Comparison of ENCODE assay signal across 22 mouse cellular contexts in genomic region chr5:110627351-110627750, GRCm38 (mm10). TPM values are rescaled to one million over a fixed set of nuclear protein-coding genes. Genes with fewer than 3 reads are reported as not detected.
DNase-seq lines count a peak whose midpoint lies in the region; ATAC-seq and TF ChIP-seq lines count a peak whose summit lies in the region.
"Had no signal": no experiment of that assay in that cellular context is flagged by ENCODE, and none has a peak within 500 bp of the region (broad histone marks: within the 10 kb centered on the region; RNA-seq: fewer than 3 reads in every experiment).

No protein-coding gene starts in this region.

- no peak overlapping the region for H3K27ac ChIP-seq in layer of hippocampus, adult 2 months
- no peak overlapping the region for H3K27ac ChIP-seq in midbrain, embryonic 14.5 days (replicated peaks; ENCODE audit: low read depth, low read length)
- no peak overlapping the region for H3K27ac ChIP-seq in midbrain, embryonic 13.5 days
- H3K27ac ChIP-seq: embryonic facial prominence, embryonic 10.5 days; embryonic facial prominence, embryonic 12.5 days; forebrain, embryonic 12.5 days had no signal

- ATAC-seq in midbrain, embryonic 14.5 days (ENCODE audit: low FRiP score, low TSS enrichment) = no peak
- ATAC-seq in midbrain, embryonic 13.5 days = no peak
- ATAC-seq in erythroblast, adult 5-6 weeks (replicated peaks; ENCODE audit: low FRiP score, poor library complexity, severe bottlenecking) = no peak
- ATAC-seq: activated CD4-positive, CD25-positive, alpha-beta regulatory T cell, adult 4 months; forebrain, embryonic 14.5 days; forebrain, embryonic 16.5 days; Patski had no signal

- H3K9ac ChIP-seq in midbrain, embryonic 14.5 days (replicated peaks; ENCODE audit: low read length) = no peak overlapping the region
- no peak overlapping the region for H3K9ac ChIP-seq in midbrain, embryonic 13.5 days (replicated peaks)
- H3K9ac ChIP-seq: embryonic facial prominence, embryonic 12.5 days; forebrain, embryonic 12.5 days had no signal

- 79% methylated on average over 10 of the region's 10 CpGs for WGBS in midbrain, embryonic 14.5 days
- WGBS in midbrain, embryonic 13.5 days = 80% methylated on average over 10 of the region's 10 CpGs

- H3K27me3 ChIP-seq in midbrain, embryonic 14.5 days (ENCODE audit: control insufficient read depth, insufficient read depth, low read length) = no peaks in the 10 kb centered on the region
- H3K27me3 ChIP-seq in midbrain, embryonic 13.5 days = no peaks in the 10 kb centered on the region
- H3K27me3 ChIP-seq: embryonic facial prominence, embryonic 12.5 days had no signal

- H3K4me3 ChIP-seq in layer of hippocampus, adult 2 months = no peak overlapping the region
- H3K4me3 ChIP-seq in midbrain, embryonic 14.5 days (replicated peaks; ENCODE audit: low read depth, low read length) = no peak overlapping the region
- H3K4me3 ChIP-seq in midbrain, embryonic 13.5 days (replicated peaks) = no peak overlapping the region
- H3K4me3 ChIP-seq: embryonic facial prominence, embryonic 12.5 days; erythroblast, embryonic 14.5 days; forebrain, embryonic 10.5 days; forebrain, embryonic 12.5 days had no signal

- DNase-seq in layer of hippocampus, adult 2 months (ENCODE audit: low spot score in 2 of 2) = peak; percentile 33 to 36
- no peak for DNase-seq in layer of hippocampus, postnatal 36 days
- DNase-seq in midbrain, embryonic 14.5 days = peak; percentile 12
- peak; percentile 26 for DNase-seq in brain, adult 2 months (ENCODE audit: low read depth, low spot score)
- no peak for DNase-seq in gastrocnemius, postnatal 36 days
- DNase-seq: adrenal gland, adult 8-10 months; adrenal gland, postnatal 14 days; adrenal gland, postnatal 36 days; cerebellum, adult 11-12 months; cerebellum, adult 9-10 months; cerebellum, postnatal 10 days had no signal

- no peaks in the 10 kb centered on the region for H3K36me3 ChIP-seq in midbrain, embryonic 14.5 days (ENCODE audit: control insufficient read depth, insufficient read depth, low read length)
- no peaks in the 10 kb centered on the region for H3K36me3 ChIP-seq in midbrain, embryonic 13.5 days
- H3K36me3 ChIP-seq: embryonic facial prominence, embryonic 10.5 days; embryonic facial prominence, embryonic 12.5 days; forebrain, embryonic 10.5 days; forebrain, embryonic 12.5 days had no signal

- H3K9me3 ChIP-seq in midbrain, embryonic 14.5 days (ENCODE audit: control insufficient read depth, low read length) = no peaks in the 10 kb centered on the region
- no peaks in the 10 kb centered on the region for H3K9me3 ChIP-seq in midbrain, embryonic 13.5 days
- H3K9me3 ChIP-seq: embryonic facial prominence, embryonic 10.5 days; embryonic facial prominence, embryonic 12.5 days; forebrain, embryonic 10.5 days; forebrain, embryonic 12.5 days had no signal

- TF ChIP-seq CTCF in layer of hippocampus, adult 2 months (conservative IDR thresholded peaks at IDR 0.05) = 0 out of 2 replicates have a peak, but pooled peaks have one; percentile 9

- intact Hi-C loops in gastrocnemius, postnatal 36 days (cut with DNase I) = no loop called here

- H3K4me2 ChIP-seq in midbrain, embryonic 14.5 days (ENCODE audit: low read length) = no peak overlapping the region
- H3K4me2 ChIP-seq in midbrain, embryonic 13.5 days (replicated peaks) = no peak overlapping the region
- H3K4me2 ChIP-seq: forebrain, embryonic 12.5 days had no signal

- H3K4me1 ChIP-seq in midbrain, embryonic 14.5 days (ENCODE audit: control insufficient read depth, insufficient read depth, low read length) = no peaks in the 10 kb centered on the region
- H3K4me1 ChIP-seq in midbrain, embryonic 13.5 days (replicated peaks) = 0 out of 2 replicates have a peak, but pooled peaks cover 6% of the 10 kb centered on the region

RNA-seq across cellular contexts. Expression of gene Noc4l, which starts 25.9 kb away (rescaled TPM):
- total RNA-seq in layer of hippocampus, adult 2 months (2021) = 10 to 100 TPM; 23.4 to 23.8 TPM
- 10 to 100 TPM; 20.0 to 24.7 TPM for total RNA-seq in layer of hippocampus, postnatal 36 days (2021)
- polyA plus RNA-seq in midbrain, embryonic 14.5 days (2014; fragmentation: Nextera tagmentation; extraction: Ambion mirVana) = 38.1 and 41.3 TPM in 2 replicates
- polyA plus RNA-seq in midbrain, embryonic 13.5 days (2015; fragmentation: Nextera tagmentation; extraction: Ambion mirVana) = 42.6 and 43.2 TPM in 2 replicates
- total RNA-seq in erythroblast, adult 5-6 weeks (2015; ENCODE audit: low replicate concordance) = 9.4 and 25.7 TPM in 2 replicates
- total RNA-seq in erythroblast, adult 5-6 weeks (2017; ENCODE audit: low replicate concordance) = 9.5 and 11.4 TPM in 2 replicates
- 10 to 100 TPM; 13.0 to 14.4 TPM for total RNA-seq in gastrocnemius, postnatal 36 days (2021)

RNA-seq across cellular contexts. Expression of gene Ddx51, which starts 25.9 kb away (rescaled TPM):
- 10 to 100 TPM; 31.2 to 35.0 TPM for total RNA-seq in layer of hippocampus, adult 2 months (2021)
- 10 to 100 TPM; 26.0 to 28.8 TPM for total RNA-seq in layer of hippocampus, postnatal 36 days (2021)
- polyA plus RNA-seq in midbrain, embryonic 14.5 days (2014; fragmentation: Nextera tagmentation; extraction: Ambion mirVana) = 16.2 and 21.7 TPM in 2 replicates
- 16.4 and 19.8 TPM in 2 replicates for polyA plus RNA-seq in midbrain, embryonic 13.5 days (2015; fragmentation: Nextera tagmentation; extraction: Ambion mirVana)
- total RNA-seq in erythroblast, adult 5-6 weeks (2015; ENCODE audit: low replicate concordance) = 4.8 and 7.9 TPM in 2 replicates
- 0.43 and 2.6 TPM in 2 replicates for total RNA-seq in erythroblast, adult 5-6 weeks (2017; ENCODE audit: low replicate concordance)
- 10 to 100 TPM in 1 of 2 experiments, 1 to 10 TPM in 1; 7.9 to 10.4 TPM for total RNA-seq in gastrocnemius, postnatal 36 days (2021)

Comparison
In these comparisons a context has a peak if more than half of its experiments do, and no peak if none do; other contexts are left out.
1. DNase-seq: peak in layer of hippocampus, adult 2 months (2 of 2), midbrain, embryonic 14.5 days (single experiment) and brain, adult 2 months (single experiment); none in layer of hippocampus, postnatal 36 days (0 of 2) and gastrocnemius, postnatal 36 days (0 of 2).